ENCODE assay signal across 16 mouse cellular contexts in the genomic region with DNA sequence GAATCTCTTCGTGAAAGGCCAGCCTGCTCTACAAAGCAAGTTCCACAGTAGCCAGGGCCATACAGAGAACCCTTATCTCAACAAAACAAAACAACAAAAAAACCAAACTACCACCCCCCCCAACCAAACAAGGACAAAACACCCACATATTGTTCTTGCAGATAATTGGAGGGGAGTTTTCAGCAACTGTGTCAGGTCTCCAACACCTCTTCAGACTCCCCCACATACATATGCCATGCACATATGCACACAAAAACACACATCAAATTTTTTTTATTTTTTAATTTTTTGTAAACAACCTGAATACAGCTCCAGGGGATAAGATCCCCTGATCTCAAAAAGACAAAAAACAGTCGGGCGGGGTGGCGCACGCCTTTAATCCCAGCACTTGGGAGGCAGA. TPM values are rescaled to one million over a fixed set of nuclear protein-coding genes. Genes with fewer than 3 reads are reported as not detected.
DNase-seq lines count a peak whose midpoint lies in the region; ATAC-seq and TF ChIP-seq lines count a peak whose summit lies in the region.
"Had no signal": no experiment of that assay in that cellular context is flagged by ENCODE, and none has a peak within 500 bp of the region (broad histone marks: within the 10 kb centered on the region; RNA-seq: fewer than 3 reads in every experiment).

No protein-coding gene starts in this region.

- ATAC-seq in kidney, postnatal 0 days (replicated peaks; ENCODE audit: low FRiP score, low read depth) = no peak
- no peak for ATAC-seq in embryonic facial prominence, embryonic 13.5 days (ENCODE audit: insufficient number of reproducible peaks, insufficient read depth, low FRiP score, low TSS enrichment, low read depth)
- no peak for ATAC-seq in hindbrain, embryonic 14.5 days (ENCODE audit: low FRiP score)
- ATAC-seq in midbrain, embryonic 15.5 days (replicated peaks) = no peak
- ATAC-seq: Patski had no signal

- peaks cover 7% of the 10 kb centered on the region; the same call in 1 of the 2 replicates for H3K4me1 ChIP-seq in kidney, postnatal 0 days (replicated peaks; ENCODE audit: insufficient read depth, low read length)
- H3K4me1 ChIP-seq in kidney, adult 2 months (ENCODE audit: control insufficient read depth, insufficient read depth, low read length) = peaks cover 5% of the 10 kb centered on the region; the same call in 1 of the 2 replicates
- peaks cover 42% of the 10 kb centered on the region for H3K4me1 ChIP-seq in embryonic facial prominence, embryonic 13.5 days
- peaks cover 41% of the 10 kb centered on the region for H3K4me1 ChIP-seq in hindbrain, embryonic 14.5 days (replicated peaks; ENCODE audit: control insufficient read depth, insufficient read depth, low read length)
- peaks cover 46% of the 10 kb centered on the region for H3K4me1 ChIP-seq in midbrain, embryonic 15.5 days

- H3K9me3 ChIP-seq in kidney, postnatal 0 days (replicated peaks; ENCODE audit: low read length) = no peaks in the 10 kb centered on the region
- H3K9me3 ChIP-seq in embryonic facial prominence, embryonic 13.5 days = no peaks in the 10 kb centered on the region
- H3K9me3 ChIP-seq in hindbrain, embryonic 14.5 days (ENCODE audit: control insufficient read depth, low read length) = no peaks in the 10 kb centered on the region
- H3K9me3 ChIP-seq in midbrain, embryonic 15.5 days = no peaks in the 10 kb centered on the region
- H3K9me3 ChIP-seq: limb, embryonic 15.5 days; megakaryocyte, embryonic 14.5 days had no signal

- H3K36me3 ChIP-seq in kidney, postnatal 0 days (ENCODE audit: insufficient read depth, low read length) = 0 out of 2 replicates have a peak, but pooled peaks cover 4% of the 10 kb centered on the region
- H3K36me3 ChIP-seq in kidney, adult 2 months (ENCODE audit: control insufficient read depth, insufficient read depth, low read length) = no peaks in the 10 kb centered on the region
- H3K36me3 ChIP-seq in embryonic facial prominence, embryonic 13.5 days = no peaks in the 10 kb centered on the region
- H3K36me3 ChIP-seq in hindbrain, embryonic 14.5 days (replicated peaks; ENCODE audit: control insufficient read depth, insufficient read depth) = no peaks in the 10 kb centered on the region
- no peaks in the 10 kb centered on the region for H3K36me3 ChIP-seq in midbrain, embryonic 15.5 days (replicated peaks)

- no peaks in the 10 kb centered on the region for H3K27me3 ChIP-seq in kidney, postnatal 0 days (ENCODE audit: insufficient read depth, low read length)
- H3K27me3 ChIP-seq in kidney, adult 2 months (replicated peaks; ENCODE audit: control insufficient read depth, insufficient read depth, low read length) = no peaks in the 10 kb centered on the region
- H3K27me3 ChIP-seq in embryonic facial prominence, embryonic 13.5 days = no peaks in the 10 kb centered on the region
- H3K27me3 ChIP-seq in hindbrain, embryonic 14.5 days (ENCODE audit: control insufficient read depth, insufficient read depth, low read length) = no peaks in the 10 kb centered on the region
- H3K27me3 ChIP-seq in midbrain, embryonic 15.5 days (replicated peaks) = no peaks in the 10 kb centered on the region
- H3K27me3 ChIP-seq: limb, embryonic 15.5 days; megakaryocyte, embryonic 14.5 days; Patski had no signal

- H3K9ac ChIP-seq in kidney, postnatal 0 days (ENCODE audit: low read depth, low read length) = no peak overlapping the region
- no peak overlapping the region for H3K9ac ChIP-seq in embryonic facial prominence, embryonic 13.5 days
- no peak overlapping the region for H3K9ac ChIP-seq in hindbrain, embryonic 14.5 days
- H3K9ac ChIP-seq in midbrain, embryonic 15.5 days = no peak overlapping the region
- H3K9ac ChIP-seq: limb, embryonic 15.5 days had no signal

- TF ChIP-seq POLR2A in kidney, adult 2 months (IDR thresholded peaks at IDR 0.05; ENCODE audit: low read depth, low read length) = no peak

- no peak for DNase-seq in kidney, postnatal 0 days (ENCODE audit: low spot score)
- DNase-seq in kidney, adult 2 months = no peak
- DNase-seq in hindbrain, embryonic 14.5 days (ENCODE audit: low spot score) = no peak
- no peak for DNase-seq in spleen, adult 12 weeks (ENCODE audit: low spot score)
- DNase-seq in natural killer cell, adult 2 months (ENCODE audit: low spot score in 2 of 2) = no peak
- DNase-seq: adrenal gland, adult 2 months; gastrocnemius, postnatal 25 days; kidney, adult 18-20 months; layer of hippocampus, adult 9-11 months had no signal

- no peak overlapping the region for H3K27ac ChIP-seq in kidney, postnatal 0 days
- no peak overlapping the region for H3K27ac ChIP-seq in kidney, adult 2 months (ENCODE audit: insufficient read depth, low read depth, low read length)
- no peak overlapping the region for H3K27ac ChIP-seq in embryonic facial prominence, embryonic 13.5 days
- H3K27ac ChIP-seq in hindbrain, embryonic 14.5 days = no peak overlapping the region
- H3K27ac ChIP-seq in midbrain, embryonic 15.5 days = no peak overlapping the region
- H3K27ac ChIP-seq: limb, embryonic 15.5 days had no signal

- 90% methylated on average over 5 of the region's 5 CpGs for WGBS in kidney, postnatal 0 days
- WGBS in kidney, adult 2 months = 77% methylated on average over 5 of the region's 5 CpGs
- WGBS in embryonic facial prominence, embryonic 13.5 days = 89% methylated on average over 5 of the region's 5 CpGs
- WGBS in hindbrain, embryonic 14.5 days = 91% methylated on average over 5 of the region's 5 CpGs
- WGBS in midbrain, embryonic 15.5 days = 87% methylated on average over 5 of the region's 5 CpGs

- peak overlapping the region; percentile 10; the same call in 1 of the 2 replicates for H3K4me2 ChIP-seq in kidney, postnatal 0 days (ENCODE audit: low read length)
- peak overlapping the region; percentile 85 for H3K4me2 ChIP-seq in embryonic facial prominence, embryonic 13.5 days
- H3K4me2 ChIP-seq in hindbrain, embryonic 14.5 days (replicated peaks) = peak overlapping the region; percentile 61
- H3K4me2 ChIP-seq in midbrain, embryonic 15.5 days = peak overlapping the region; percentile 81; the same call in 1 of the 2 replicates
- H3K4me2 ChIP-seq: limb, embryonic 15.5 days had no signal

- no peak for TF ChIP-seq CTCF in kidney, postnatal 0 days (IDR thresholded peaks at IDR 0.05; ENCODE audit: low read depth)
- no peak for TF ChIP-seq CTCF in kidney, adult 2 months (conservative IDR thresholded peaks at IDR 0.05; ENCODE audit: insufficient read depth, insufficient read length, low read depth, low read length)

- H3K4me3 ChIP-seq in kidney, postnatal 0 days (replicated peaks; ENCODE audit: low read depth, low read length) = no peak overlapping the region
- no peak overlapping the region for H3K4me3 ChIP-seq in kidney, adult 2 months (ENCODE audit: insufficient read depth, low read depth, low read length)
- no peak overlapping the region for H3K4me3 ChIP-seq in embryonic facial prominence, embryonic 13.5 days
- no peak overlapping the region for H3K4me3 ChIP-seq in hindbrain, embryonic 14.5 days (replicated peaks; ENCODE audit: low read length)
- no peak overlapping the region for H3K4me3 ChIP-seq in midbrain, embryonic 15.5 days
- H3K4me3 ChIP-seq: limb, embryonic 15.5 days; megakaryocyte, embryonic 14.5 days had no signal

RNA-seq across cellular contexts. Expression of a gene that starts 4.2 kb away (rescaled TPM):
- polyA plus RNA-seq in kidney, postnatal 0 days (2015; fragmentation: Nextera tagmentation; extraction: Ambion mirVana) = 19.0 and 21.0 TPM in 2 replicates
- 25.3 and 37.8 TPM in 2 replicates for polyA plus RNA-seq in kidney, adult 2 months (2012; rRNA removed)
- 27.3 and 31.3 TPM in 2 replicates for polyA plus RNA-seq in embryonic facial prominence, embryonic 13.5 days (2015; fragmentation: Nextera tagmentation; extraction: Ambion mirVana)
- 24.3 and 26.9 TPM in 2 replicates for polyA plus RNA-seq in hindbrain, embryonic 14.5 days (2014; fragmentation: Nextera tagmentation; extraction: Ambion mirVana)
- polyA plus RNA-seq in midbrain, embryonic 15.5 days (2015; fragmentation: Nextera tagmentation; extraction: Ambion mirVana) = 15.9 and 17.4 TPM in 2 replicates

RNA-seq across cellular contexts. Expression of a gene that starts 7.5 kb away (rescaled TPM):
- 0.17 TPM in 1 of 2 replicates, not detected in the other for polyA plus RNA-seq in kidney, postnatal 0 days (2015; fragmentation: Nextera tagmentation; extraction: Ambion mirVana)
- polyA plus RNA-seq in kidney, adult 2 months (2012; rRNA removed) = 0.05 and 0.10 TPM in 2 replicates
- not detected in 2 replicates for polyA plus RNA-seq in embryonic facial prominence, embryonic 13.5 days (2015; fragmentation: Nextera tagmentation; extraction: Ambion mirVana)
- polyA plus RNA-seq in hindbrain, embryonic 14.5 days (2014; fragmentation: Nextera tagmentation; extraction: Ambion mirVana) = 0.27 and 0.39 TPM in 2 replicates
- 0.17 and 0.26 TPM in 2 replicates for polyA plus RNA-seq in midbrain, embryonic 15.5 days (2015; fragmentation: Nextera tagmentation; extraction: Ambion mirVana)
- polyA plus RNA-seq: adrenal gland, adult 2 months; cortical plate, adult 2 months; heart, postnatal 0 days had no signal

RNA-seq across cellular contexts. Expression of a gene that starts 11.5 kb away (rescaled TPM):
- polyA plus RNA-seq in kidney, postnatal 0 days (2015; fragmentation: Nextera tagmentation; extraction: Ambion mirVana) = 2.7 and 3.3 TPM in 2 replicates
- polyA plus RNA-seq in kidney, adult 2 months (2012; rRNA removed) = 22.3 and 24.4 TPM in 2 replicates
- polyA plus RNA-seq in embryonic facial prominence, embryonic 13.5 days (2015; fragmentation: Nextera tagmentation; extraction: Ambion mirVana) = 3.5 and 4.8 TPM in 2 replicates
- 4.6 TPM in 2 replicates for polyA plus RNA-seq in hindbrain, embryonic 14.5 days (2014; fragmentation: Nextera tagmentation; extraction: Ambion mirVana)
- 4.1 and 4.3 TPM in 2 replicates for polyA plus RNA-seq in midbrain, embryonic 15.5 days (2015; fragmentation: Nextera tagmentation; extraction: Ambion mirVana)

RNA-seq across cellular contexts. Expression of a gene that starts 41.5 kb away (rescaled TPM):
- polyA plus RNA-seq in kidney, postnatal 0 days (2015; fragmentation: Nextera tagmentation; extraction: Ambion mirVana) = 12.0 and 12.1 TPM in 2 replicates
- polyA plus RNA-seq in kidney, adult 2 months (2012; rRNA removed) = 11.9 and 14.3 TPM in 2 replicates
- polyA plus RNA-seq in embryonic facial prominence, embryonic 13.5 days (2015; fragmentation: Nextera tagmentation; extraction: Ambion mirVana) = 5.4 and 5.7 TPM in 2 replicates
- polyA plus RNA-seq in hindbrain, embryonic 14.5 days (2014; fragmentation: Nextera tagmentation; extraction: Ambion mirVana) = 1.4 and 1.6 TPM in 2 replicates
- 0.98 and 1.2 TPM in 2 replicates for polyA plus RNA-seq in midbrain, embryonic 15.5 days (2015; fragmentation: Nextera tagmentation; extraction: Ambion mirVana)

RNA-seq across cellular contexts. Expression of a gene that starts 47.4 kb away (rescaled TPM):
- 0.63 and 0.98 TPM in 2 replicates for polyA plus RNA-seq in kidney, postnatal 0 days (2015; fragmentation: Nextera tagmentation; extraction: Ambion mirVana)
- 2.6 and 3.3 TPM in 2 replicates for polyA plus RNA-seq in kidney, adult 2 months (2012; rRNA removed)
- 3.6 TPM in 2 replicates for polyA plus RNA-seq in embryonic facial prominence, embryonic 13.5 days (2015; fragmentation: Nextera tagmentation; extraction: Ambion mirVana)
- polyA plus RNA-seq in hindbrain, embryonic 14.5 days (2014; fragmentation: Nextera tagmentation; extraction: Ambion mirVana) = 4.3 TPM in 2 replicates
- polyA plus RNA-seq in midbrain, embryonic 15.5 days (2015; fragmentation: Nextera tagmentation; extraction: Ambion mirVana) = 3.7 and 4.5 TPM in 2 replicates

Comparison
In these comparisons a context has a peak if more than half of its experiments do, and no peak if none do; other contexts are left out.
1. H3K4me2 ChIP-seq: peak in every context shown above with its lines; median percentile 85 in embryonic facial prominence, embryonic 13.5 days; 81 in midbrain, embryonic 15.5 days; 61 in hindbrain, embryonic 14.5 days; 10 in kidney, postnatal 0 days.